Mouse (Mus musculus): ENCODE results near the gene Iqsec2. TPM values are rescaled to one million over a fixed set of nuclear protein-coding genes. Genes with fewer than 3 reads are reported as not detected.

The Iqsec2 gene
- total RNA-seq, 4 experiments from 2014 or later = 134 to 144 (median 138) TPM

DNA sequence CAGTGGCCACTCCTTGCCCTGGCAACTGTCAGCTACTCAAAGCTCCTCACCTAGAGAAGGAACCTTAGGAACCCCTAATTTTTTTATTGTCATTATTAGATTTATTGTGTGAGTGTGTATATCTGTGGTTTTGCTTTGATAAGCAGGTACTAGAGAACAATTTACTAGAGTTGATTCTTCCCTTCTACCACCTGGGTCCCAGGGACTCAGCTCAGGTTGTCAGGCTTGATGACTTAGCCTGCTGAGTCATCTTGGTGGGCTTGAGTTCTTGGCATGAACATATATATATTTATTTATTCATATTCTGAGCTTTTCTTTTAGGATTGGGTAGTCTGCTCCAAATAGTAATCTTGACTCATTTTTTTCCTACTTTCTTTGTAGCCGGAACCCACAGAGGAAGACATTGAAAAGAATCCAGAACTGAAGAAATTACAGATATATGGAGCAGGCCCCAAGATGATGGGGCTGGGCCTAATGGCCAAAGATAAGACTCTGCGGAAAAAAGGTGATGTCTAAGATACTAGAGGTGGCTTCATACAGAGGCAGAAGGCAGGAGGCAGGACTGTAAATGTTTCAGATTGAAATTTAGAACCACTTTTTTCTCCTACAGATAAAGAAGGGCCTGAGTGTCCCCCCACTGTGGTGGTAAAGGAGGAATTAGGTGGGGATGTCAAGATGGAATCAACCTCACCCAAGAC, 100.6 kb downstream of the Iqsec2 start:
- no peak for DNase-seq (ENCODE audit: low spot score in 2 of 2)

DNA sequence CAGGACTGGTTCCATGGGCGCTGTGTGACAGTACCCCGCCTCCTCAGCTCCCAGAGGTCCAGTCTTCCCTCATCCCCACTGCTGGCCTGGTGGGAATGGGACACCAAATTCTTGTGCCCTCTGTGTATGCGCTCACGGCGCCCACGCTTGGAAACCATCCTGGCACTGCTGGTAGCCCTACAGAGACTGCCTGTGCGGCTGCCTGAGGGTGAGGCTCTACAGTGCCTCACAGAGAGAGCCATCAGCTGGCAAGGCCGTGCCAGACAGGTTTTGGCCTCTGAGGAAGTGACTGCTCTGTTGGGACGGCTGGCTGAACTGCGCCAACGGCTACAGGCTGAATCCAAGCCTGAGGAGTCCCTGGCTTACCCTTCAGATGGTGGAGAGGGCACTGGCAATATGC, 127.1 kb downstream of the Iqsec2 start:
- DNase-seq (ENCODE audit: low spot score in 2 of 2) = no peak

Other genes with a start within 250 kb of the Iqsec2 start
- 10 to 100 TPM; 46.1 to 51.1 (median 50.0) TPM for gene Hsd17b10, start 142.4 kb upstream of the Iqsec2 start, total RNA-seq (2022)
- 1 to 10 TPM in 1 of 4 experiments, under 1 TPM in 3; 0.32 to 1.3 (median 0.78) TPM for gene Ribc1, start 128.0 kb upstream of the Iqsec2 start, total RNA-seq (2022)
- gene Smc1a, start 127.8 kb upstream of the Iqsec2 start, total RNA-seq (2022) = 10 to 100 TPM; 47.4 to 60.7 (median 49.9) TPM
- gene Kdm5c, start 88.8 kb downstream of the Iqsec2 start, total RNA-seq (2022) = 10 to 100 TPM; 42.0 to 54.4 (median 46.4) TPM
- gene Kantr, start 183.2 kb downstream of the Iqsec2 start, total RNA-seq (2022) = 10 to 100 TPM; 52.2 to 63.5 (median 53.7) TPM
- gene Tspyl2, start 198.2 kb downstream of the Iqsec2 start, total RNA-seq (2022) = 100 to 1,000 TPM; 108 to 135 (median 115) TPM
- gene Gpr173, start 224.4 kb downstream of the Iqsec2 start, total RNA-seq (2022) = 10 to 100 TPM; 13.9 to 16.2 (median 14.5) TPM

All from left cerebral cortex, adult 8-10 months (tissue).